Mouse (Mus musculus): ENCODE data around the gene Ndufa8. TPM values are rescaled to one million over a fixed set of nuclear protein-coding genes. Genes with fewer than 3 reads are reported as not detected.

Ndufa8 gene
- polyA plus RNA-seq, 1 experiment from 2014 or later = 228 TPM

DNA sequence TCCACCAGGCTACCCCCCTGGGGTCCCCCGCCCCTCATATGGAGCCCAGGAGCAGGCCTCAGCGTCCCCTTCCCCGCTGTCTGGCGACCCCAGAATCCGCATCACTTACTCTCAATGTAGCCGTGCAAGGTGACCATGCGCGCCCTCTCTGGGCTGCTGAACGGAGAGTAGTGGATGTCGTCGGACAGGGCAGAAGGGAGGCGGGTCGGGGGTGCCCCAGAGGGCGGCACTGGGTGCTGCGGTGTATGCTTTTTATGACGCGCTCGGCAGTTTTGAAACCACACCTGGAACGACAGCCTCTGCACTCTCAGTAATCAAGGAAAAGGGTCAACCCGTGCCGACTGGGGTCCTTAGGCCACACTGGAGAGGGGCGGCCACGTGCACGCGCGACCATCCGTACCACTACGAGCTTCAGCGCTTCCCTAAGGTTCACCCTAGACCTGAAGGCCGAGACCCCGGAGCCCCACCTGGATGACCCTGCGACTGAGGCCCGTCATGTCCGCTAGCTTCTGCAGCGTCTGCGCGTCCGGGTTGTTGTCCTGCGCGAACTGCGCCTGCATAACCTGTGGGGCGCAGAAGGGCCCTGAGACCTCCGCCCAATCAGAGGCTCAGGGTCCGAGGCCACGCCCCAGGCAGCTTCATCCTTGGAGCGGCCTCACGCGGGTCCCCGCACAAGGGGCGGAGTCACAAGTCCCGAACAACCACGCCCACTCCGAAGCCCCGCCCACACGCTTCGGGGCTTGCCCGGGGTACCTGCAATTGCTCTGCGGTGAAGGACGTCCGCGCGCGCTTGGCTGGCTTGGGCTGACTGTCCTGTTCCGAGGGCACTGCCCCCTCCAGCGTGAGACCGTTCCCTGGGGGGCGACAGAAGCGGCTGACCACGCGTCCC lies 41.9 kb upstream of the Ndufa8 start:
- H3K4me1 ChIP-seq (ENCODE audit: insufficient read depth, low read depth, low read length) = peaks cover 7% of the 10 kb centered on the region
- H3K27ac ChIP-seq (ENCODE audit: low read length) = no peak overlapping the region
- TF ChIP-seq EP300 (IDR thresholded peaks at IDR 0.05) = no peak
- TF ChIP-seq CTCF (IDR thresholded peaks at IDR 0.05) = no peak
- H3K4me3 ChIP-seq (ENCODE audit: low read depth, low read length) = peak overlapping the region; percentile 29
- H3K9ac ChIP-seq (replicated peaks; ENCODE audit: low read depth) = no peak overlapping the region
- H3K27me3 ChIP-seq (replicated peaks; ENCODE audit: insufficient read depth, low read length) = peaks cover 54% of the 10 kb centered on the region
- no peaks in the 10 kb centered on the region for H3K36me3 ChIP-seq (ENCODE audit: insufficient read depth, low read length)
- H3K4me2 ChIP-seq (replicated peaks; ENCODE audit: low read depth, low read length) = peak overlapping the region; percentile 60
- H3K9me3 ChIP-seq (ENCODE audit: low read length) = no peaks in the 10 kb centered on the region
- DNase-seq (ENCODE audit: low spot score) (peak; percentile 42), ATAC-seq (peak; percentile 75)
- WGBS = 18% methylated on average over 64 of the region's 70 CpGs

DNA sequence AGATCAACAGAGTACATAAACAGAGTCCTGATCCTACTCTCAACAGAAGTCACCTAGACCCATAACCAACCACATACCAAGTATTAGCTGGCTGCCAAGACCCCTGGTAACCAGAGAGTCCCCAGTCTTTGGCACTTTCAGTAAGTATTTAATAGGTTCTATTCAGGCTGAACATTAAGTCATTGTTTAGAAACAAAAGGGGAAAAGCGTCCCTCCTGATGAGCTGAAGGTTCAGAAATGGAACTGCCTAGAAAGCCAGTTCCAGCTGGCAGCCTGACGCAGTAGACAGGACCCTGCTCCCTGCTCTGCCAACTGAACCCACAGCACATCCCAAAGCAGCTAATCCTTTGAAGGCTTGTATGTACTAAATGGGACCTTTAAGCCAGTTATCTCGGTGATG lies 40.0 kb upstream of the Ndufa8 start:
- Histone ChIP-seq H3K4me1 (ENCODE audit: insufficient read depth, low read depth, low read length) (peaks cover 7% of the 10 kb centered on the region), H3K9me3 (ENCODE audit: low read length) (no peaks in the 10 kb centered on the region), H3K4me2 (replicated peaks; ENCODE audit: low read depth, low read length) (no peak overlapping the region), H3K27ac (ENCODE audit: low read length) (no peak overlapping the region), H3K4me3 (ENCODE audit: low read depth, low read length) (no peak overlapping the region), H3K27me3 (replicated peaks; ENCODE audit: insufficient read depth, low read length) (peaks cover 38% of the 10 kb centered on the region), H3K36me3 (ENCODE audit: insufficient read depth, low read length) (no peaks in the 10 kb centered on the region), H3K9ac (replicated peaks; ENCODE audit: low read depth) (no peak overlapping the region)
- 56% methylated on average over 3 of the region's 3 CpGs for WGBS
- DNase-seq (ENCODE audit: low spot score) (no peak), ATAC-seq (no peak)
- TF ChIP-seq EP300 (IDR thresholded peaks at IDR 0.05) (no peak), CTCF (IDR thresholded peaks at IDR 0.05) (no peak)

DNA sequence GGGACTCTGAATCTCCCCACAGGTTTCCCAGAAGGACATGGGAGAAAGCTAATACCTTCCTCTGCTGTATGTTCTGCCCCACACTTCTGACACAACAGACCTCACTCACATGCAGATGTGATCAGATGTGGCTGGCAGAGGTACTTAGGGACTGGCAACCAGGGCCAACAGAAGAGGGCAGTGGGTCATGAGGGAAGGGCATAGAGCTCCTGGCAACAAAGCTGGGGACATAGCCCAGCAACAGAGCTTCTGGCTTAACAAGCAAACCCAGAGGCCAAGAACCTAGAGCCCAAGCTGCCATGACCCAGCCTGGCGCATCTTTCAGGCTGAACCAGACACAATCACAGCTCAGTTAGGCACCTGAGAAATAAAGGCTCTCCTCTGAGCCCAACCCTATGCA lies 35.8 kb upstream of the Ndufa8 start:
- Histone ChIP-seq H3K4me2 (replicated peaks; ENCODE audit: low read depth, low read length) (no peak overlapping the region), H3K4me1 (ENCODE audit: insufficient read depth, low read depth, low read length) (no peaks in the 10 kb centered on the region), H3K9me3 (ENCODE audit: low read length) (no peaks in the 10 kb centered on the region), H3K27me3 (replicated peaks; ENCODE audit: insufficient read depth, low read length) (0 out of 2 replicates have a peak, but pooled peaks cover under 1% of the 10 kb centered on the region), H3K4me3 (ENCODE audit: low read depth, low read length) (no peak overlapping the region), H3K9ac (replicated peaks; ENCODE audit: low read depth) (no peak overlapping the region), H3K36me3 (ENCODE audit: insufficient read depth, low read length) (no peaks in the 10 kb centered on the region), H3K27ac (ENCODE audit: low read length) (no peak overlapping the region)
- ATAC-seq (no peak), DNase-seq (ENCODE audit: low spot score) (no peak)
- 100% methylated on average over 1 of the region's 1 CpGs for WGBS
- TF ChIP-seq CTCF (IDR thresholded peaks at IDR 0.05) = no peak

DNA sequence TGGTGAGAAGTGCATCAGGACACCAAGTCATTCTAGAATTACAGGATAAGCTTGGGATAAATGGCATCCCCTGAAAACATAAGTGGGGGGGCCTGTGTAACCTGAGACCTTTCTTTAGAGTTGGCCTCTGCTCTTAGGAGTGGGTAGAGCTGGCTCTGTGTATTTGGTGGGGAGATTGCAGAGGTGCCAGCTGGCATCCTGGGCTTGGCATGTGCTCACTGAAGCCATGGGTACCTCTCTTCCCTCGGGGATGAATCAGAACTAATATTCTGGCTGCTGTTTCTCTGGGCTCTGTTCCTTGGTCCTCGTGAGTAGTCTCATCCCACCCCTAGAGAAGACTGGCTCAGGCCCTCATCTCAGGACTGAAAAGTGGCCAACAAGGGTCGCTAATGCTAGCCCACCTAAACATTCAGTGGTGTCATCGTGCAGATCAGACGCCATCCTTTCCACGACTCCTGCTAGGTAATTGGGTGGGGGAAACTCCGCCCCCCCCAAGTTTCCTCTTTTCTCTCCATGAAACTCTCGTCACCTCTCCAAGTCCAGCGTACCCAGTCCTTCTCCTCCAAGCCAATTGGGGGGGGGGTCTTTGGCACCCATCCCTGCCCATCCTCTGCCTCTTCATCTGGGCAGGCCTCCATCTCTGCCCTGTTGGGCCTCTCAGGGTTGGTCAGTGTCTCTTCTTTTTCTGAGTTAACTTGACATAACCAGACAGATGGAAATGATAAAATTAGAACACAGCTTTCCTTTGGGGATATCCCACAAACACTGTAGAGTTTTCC lies 33.8 kb upstream of the Ndufa8 start:
- no peak overlapping the region for H3K4me2 ChIP-seq (replicated peaks; ENCODE audit: low read depth, low read length)
- DNase-seq (ENCODE audit: low spot score) (no peak), ATAC-seq (no peak)
- no peak overlapping the region for H3K27ac ChIP-seq (ENCODE audit: low read length)
- H3K36me3 ChIP-seq (ENCODE audit: insufficient read depth, low read length) = no peaks in the 10 kb centered on the region
- 75% methylated on average over 9 of the region's 9 CpGs for WGBS
- no peaks in the 10 kb centered on the region for H3K4me1 ChIP-seq (ENCODE audit: insufficient read depth, low read depth, low read length)
- no peaks in the 10 kb centered on the region for H3K27me3 ChIP-seq (replicated peaks; ENCODE audit: insufficient read depth, low read length)
- TF ChIP-seq EP300 (IDR thresholded peaks at IDR 0.05) (no peak), CTCF (IDR thresholded peaks at IDR 0.05) (no peak)
- H3K9ac ChIP-seq (replicated peaks; ENCODE audit: low read depth) = no peak overlapping the region
- no peak overlapping the region for H3K4me3 ChIP-seq (ENCODE audit: low read depth, low read length)
- no peaks in the 10 kb centered on the region for H3K9me3 ChIP-seq (ENCODE audit: low read length)

DNA sequence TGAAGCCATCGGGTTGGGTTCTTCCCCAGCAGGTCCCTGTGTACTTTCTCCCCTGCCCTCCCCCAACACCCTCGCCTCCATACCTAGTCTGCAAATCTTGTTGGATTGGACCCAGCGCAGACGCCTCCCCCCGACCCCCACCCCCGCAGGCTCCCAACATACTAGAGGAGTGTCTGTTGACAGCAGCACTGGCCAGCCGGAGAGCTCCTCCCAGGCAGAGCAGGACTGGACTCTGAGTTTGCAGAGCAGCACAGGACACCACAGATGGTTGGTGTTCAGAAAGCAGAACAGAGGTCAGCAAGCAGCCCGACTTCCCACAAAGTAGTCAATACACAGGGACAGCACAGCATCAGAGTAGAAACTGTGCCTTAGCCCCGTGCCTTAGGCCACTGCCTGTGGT lies 32.2 kb upstream of the Ndufa8 start:
- ATAC-seq = no peak

DNA sequence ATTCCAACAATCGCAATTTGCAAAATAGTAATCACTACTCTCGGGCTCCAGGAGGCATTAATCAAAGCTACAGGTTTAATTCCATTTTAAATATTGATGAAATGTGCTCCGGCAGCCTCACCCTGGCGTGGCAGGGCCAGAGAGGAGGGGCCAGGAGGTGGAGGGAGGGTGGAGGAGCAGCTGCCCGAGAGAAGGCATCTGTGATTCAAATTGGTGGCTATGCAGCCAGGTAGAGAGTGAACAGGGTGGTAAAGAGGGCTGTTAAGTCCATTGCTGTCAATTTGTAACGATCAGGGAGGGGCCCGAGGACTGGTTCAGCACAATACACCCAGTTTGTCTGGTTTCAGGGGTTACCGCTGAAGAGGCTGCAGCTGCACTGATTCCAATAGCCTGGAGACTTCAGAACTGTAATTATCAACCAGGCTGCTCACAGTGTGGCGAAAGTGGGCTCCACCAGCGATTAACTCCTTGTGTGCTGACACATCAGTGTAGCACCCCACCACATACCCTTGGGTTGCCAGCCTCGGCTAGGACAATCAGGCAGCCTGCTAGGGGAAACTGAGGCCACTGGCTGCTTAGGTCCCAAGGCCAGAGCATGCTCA lies 28.1 kb upstream of the Ndufa8 start:
- H3K9me3 ChIP-seq (ENCODE audit: low read length) = no peaks in the 10 kb centered on the region
- no peak for ATAC-seq
- H3K27ac ChIP-seq (ENCODE audit: low read length) = no peak overlapping the region
- TF ChIP-seq EP300 (IDR thresholded peaks at IDR 0.05) = no peak
- no peak for TF ChIP-seq CTCF (IDR thresholded peaks at IDR 0.05)
- 25% methylated on average over 11 of the region's 11 CpGs for WGBS
- no peak overlapping the region for H3K4me3 ChIP-seq (ENCODE audit: low read depth, low read length)
- no peaks in the 10 kb centered on the region for H3K27me3 ChIP-seq (replicated peaks; ENCODE audit: insufficient read depth, low read length)
- no peak overlapping the region for H3K9ac ChIP-seq (replicated peaks; ENCODE audit: low read depth)
- DNase-seq (ENCODE audit: low spot score) = no peak
- H3K36me3 ChIP-seq (ENCODE audit: insufficient read depth, low read length) = no peaks in the 10 kb centered on the region
- no peaks in the 10 kb centered on the region for H3K4me1 ChIP-seq (ENCODE audit: insufficient read depth, low read depth, low read length)
- H3K4me2 ChIP-seq (replicated peaks; ENCODE audit: low read depth, low read length) = no peak overlapping the region

More for the DNA sequence above, 32.2 kb upstream of the Ndufa8 start:
- H3K36me3 ChIP-seq (ENCODE audit: insufficient read depth, low read length) = no peaks in the 10 kb centered on the region
- no peak overlapping the region for H3K4me2 ChIP-seq (replicated peaks; ENCODE audit: low read depth, low read length)
- no peaks in the 10 kb centered on the region for H3K4me1 ChIP-seq (ENCODE audit: insufficient read depth, low read depth, low read length)
- H3K27me3 ChIP-seq (replicated peaks; ENCODE audit: insufficient read depth, low read length) = no peaks in the 10 kb centered on the region
- no peaks in the 10 kb centered on the region for H3K9me3 ChIP-seq (ENCODE audit: low read length)
- H3K27ac ChIP-seq (ENCODE audit: low read length) = no peak overlapping the region
- DNase-seq (ENCODE audit: low spot score) = no peak
- no peak for TF ChIP-seq EP300 (IDR thresholded peaks at IDR 0.05)
- TF ChIP-seq CTCF (IDR thresholded peaks at IDR 0.05) = no peak
- 18% methylated on average over 9 of the region's 9 CpGs for WGBS
- H3K4me3 ChIP-seq (ENCODE audit: low read depth, low read length) = no peak overlapping the region
- H3K9ac ChIP-seq (replicated peaks; ENCODE audit: low read depth) = no peak overlapping the region
